Mouse (Mus musculus) frontal cortex, postnatal 36 days (tissue): Measurements from ENCODE around the gene Eloa.
"Not testable (repeated sequence)": the region's sequence is repeated elsewhere in the genome, so short reads cannot be mapped to it uniquely, and the experiment has no call there.

Source experiments
- DNase-seq, 2 experiments: peaks; one replicate each; pipeline ENCODE4 v3.0.0; 2022; ENCODE audit warnings: low spot score in 2 of 2

Gene Eloa

GRCm38 (mm10) chr4:136021549-136022047 is at the start of gene Eloa:
TSS of gene Eloa (minus strand) at chr4:136021763.
- DNase-seq = peak; percentile 97 to 99

DNA sequence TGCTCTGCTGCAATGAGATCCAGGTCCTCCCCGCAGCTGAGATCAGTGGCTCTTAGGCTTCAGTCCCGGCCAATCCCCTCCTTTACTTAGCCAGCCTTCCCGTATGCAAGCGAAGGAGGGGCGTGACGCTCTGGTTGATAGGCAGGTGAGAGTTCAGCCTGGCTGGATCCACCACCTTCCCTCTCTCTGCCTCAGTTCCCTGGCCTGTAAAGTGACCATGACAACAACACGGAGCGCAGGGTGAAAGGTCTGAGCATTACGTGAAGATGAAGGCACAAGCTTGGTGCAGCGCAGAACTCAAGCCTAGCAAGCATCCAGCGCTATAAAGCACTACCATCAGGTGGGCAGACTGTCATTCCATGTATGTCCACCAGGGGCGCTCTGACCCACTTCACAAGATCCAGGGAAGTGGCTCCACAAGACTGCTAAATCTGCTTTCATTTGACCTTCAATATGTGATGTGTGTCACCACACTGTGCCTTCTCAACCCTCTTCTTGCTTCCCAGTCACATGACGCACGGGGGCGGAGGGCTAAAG is 49.7 kb upstream of the Eloa start:
- DNase-seq = peak; percentile 64 to 79

DNA sequence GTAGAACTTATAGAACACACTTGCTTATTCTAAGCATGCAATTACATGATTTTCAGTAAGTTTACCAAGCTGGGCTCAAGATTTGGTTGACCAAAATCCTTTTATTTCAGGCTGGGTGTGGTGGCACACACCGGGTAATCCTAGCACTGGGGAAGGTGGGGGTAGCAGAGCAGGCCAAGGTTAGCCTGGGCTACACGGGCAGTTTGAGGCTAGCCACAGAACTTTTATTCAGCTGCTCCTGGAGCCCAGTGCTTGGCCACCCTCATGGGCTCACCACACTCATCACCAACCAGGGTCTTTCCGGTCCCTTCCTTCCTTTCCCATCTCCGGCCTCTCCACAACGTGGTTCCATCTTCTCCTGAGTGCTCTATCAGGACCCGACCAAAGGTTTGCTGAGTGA is 49.0 kb upstream of the Eloa start:
- no peak for DNase-seq

DNA sequence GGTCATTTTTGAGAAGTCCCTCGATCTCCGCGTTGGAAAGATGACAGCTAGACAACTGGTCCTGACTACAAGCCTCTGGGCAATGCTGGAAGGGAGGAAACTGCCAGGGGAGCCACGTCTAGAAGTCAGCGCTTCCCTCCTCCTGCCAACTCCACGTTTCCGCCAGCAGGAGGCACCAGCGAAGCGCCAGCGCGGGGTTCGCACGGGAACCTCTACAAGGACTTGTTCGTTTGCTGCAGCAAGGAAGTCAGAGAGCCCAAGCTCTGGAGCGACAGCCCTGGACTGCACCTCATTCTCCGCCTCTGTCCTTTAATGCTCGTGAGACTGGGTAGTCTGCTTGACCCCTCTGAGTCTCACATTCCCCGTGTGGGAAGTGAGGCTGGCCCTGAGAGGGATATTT is 48.4 kb upstream of the Eloa start:
- peak; percentile 70 to 73 for DNase-seq

GRCm38 (mm10) chr4:136069313-136069712 is 47.8 kb upstream of the Eloa start:
- no peak for DNase-seq

GRCm38 (mm10) chr4:136063143-136063542 is 41.6 kb upstream of the Eloa start:
- DNase-seq = no peak

GRCm38 (mm10) chr4:136059800-136060488 is 38.4 kb upstream of the Eloa start:
- not testable (repeated sequence) for DNase-seq

DNA sequence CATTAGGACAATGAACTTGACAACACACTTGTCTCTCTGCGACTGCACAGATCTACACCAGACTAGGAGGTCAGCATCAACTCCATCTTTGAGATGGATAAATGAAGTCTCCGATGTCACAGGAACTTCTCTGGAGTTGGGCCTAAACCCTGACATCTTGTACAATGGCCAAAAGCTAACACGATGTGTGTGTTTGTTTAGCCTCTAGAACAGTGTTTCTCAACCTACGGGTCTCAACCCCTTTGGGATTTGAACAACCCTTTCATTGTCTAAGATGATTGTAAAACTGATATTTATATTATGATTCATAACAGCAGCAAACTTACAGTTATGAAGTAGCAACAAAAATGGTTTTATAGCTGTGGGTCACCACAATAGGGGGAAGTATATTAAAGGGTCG is 36.4 kb upstream of the Eloa start:
- no peak for DNase-seq

- DNase-seq = no peak
These were observed 34.5 kb upstream of the Eloa start for GRCm38 (mm10) chr4:136056030-136056429.

DNA sequence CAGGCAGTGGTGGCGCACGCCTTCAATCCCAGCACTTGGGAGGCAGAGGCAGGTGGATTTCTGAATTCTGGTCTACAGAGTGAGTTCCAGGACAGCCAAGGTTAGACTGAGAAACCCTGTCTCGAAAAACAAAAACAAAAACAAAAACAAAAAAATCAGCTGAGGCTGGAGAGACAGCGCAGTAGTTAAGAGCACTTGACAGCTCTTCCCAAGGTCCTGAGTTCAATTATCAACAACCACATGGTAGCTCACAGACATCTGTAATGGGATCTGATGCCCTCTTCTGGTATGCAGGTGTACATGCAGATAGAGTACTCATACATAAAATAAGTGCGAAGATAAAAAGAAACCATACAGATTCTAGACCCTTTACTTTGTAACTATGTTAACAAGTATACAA is 32.3 kb upstream of the Eloa start:
- no peak for DNase-seq

GRCm38 (mm10) chr4:136053247-136053596 is 31.7 kb upstream of the Eloa start, which contains the start of gene Rpl11:
TSS of gene Rpl11 (minus strand) at chr4:136053428.
- DNase-seq = peak; percentile 92 to 94

- peak in 1 of 2 experiments; percentile 8 for DNase-seq
These were observed 31.1 kb upstream of the Eloa start for GRCm38 (mm10) chr4:136052534-136053246.

- no peak for DNase-seq
These were observed 30.5 kb upstream of the Eloa start for GRCm38 (mm10) chr4:136052060-136052459.

- DNase-seq = no peak
These were observed 28.7 kb upstream of the Eloa start for GRCm38 (mm10) chr4:136050226-136050625.

GRCm38 (mm10) chr4:136048291-136049032 is 26.9 kb upstream of the Eloa start:
- DNase-seq = no peak

DNA sequence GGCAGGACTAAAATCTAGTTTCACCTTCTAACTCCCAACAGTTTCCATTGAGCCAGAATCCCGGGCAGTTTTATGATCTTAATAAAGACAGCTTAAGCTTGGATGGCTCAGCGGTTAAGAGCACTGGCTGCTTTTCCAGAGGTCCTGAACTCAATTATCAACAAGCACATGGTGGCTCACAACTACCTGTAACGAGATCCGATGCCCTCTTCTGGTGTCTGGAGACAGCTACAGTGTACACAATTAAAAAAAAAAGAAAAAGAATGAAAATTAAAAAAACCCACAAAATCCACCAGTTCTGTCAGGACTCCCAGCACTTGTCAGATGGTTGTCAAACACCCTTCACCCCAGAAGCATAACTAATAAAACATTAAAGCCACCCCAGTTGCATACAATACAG is 26.1 kb upstream of the Eloa start:
- DNase-seq = no peak

DNA sequence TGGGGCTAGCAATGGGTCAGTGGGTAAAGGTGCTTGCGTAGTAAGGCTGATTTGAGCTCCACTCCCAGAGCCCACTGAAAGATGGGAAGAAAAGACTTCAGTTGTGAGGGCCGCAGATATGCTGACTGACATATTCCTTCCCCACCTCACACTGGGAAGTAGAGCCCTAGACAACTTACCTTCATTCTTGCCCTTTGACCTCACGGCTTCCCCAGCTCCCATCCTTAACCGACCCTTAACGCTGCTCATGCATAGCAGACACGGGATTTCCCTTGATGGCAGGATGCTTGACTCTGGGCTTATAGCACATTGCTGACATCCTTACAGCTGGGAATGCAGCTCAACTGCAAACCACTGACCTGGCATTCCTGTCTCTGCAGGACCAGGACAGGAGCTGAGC is 25.3 kb upstream of the Eloa start:
- DNase-seq = no peak

DNA sequence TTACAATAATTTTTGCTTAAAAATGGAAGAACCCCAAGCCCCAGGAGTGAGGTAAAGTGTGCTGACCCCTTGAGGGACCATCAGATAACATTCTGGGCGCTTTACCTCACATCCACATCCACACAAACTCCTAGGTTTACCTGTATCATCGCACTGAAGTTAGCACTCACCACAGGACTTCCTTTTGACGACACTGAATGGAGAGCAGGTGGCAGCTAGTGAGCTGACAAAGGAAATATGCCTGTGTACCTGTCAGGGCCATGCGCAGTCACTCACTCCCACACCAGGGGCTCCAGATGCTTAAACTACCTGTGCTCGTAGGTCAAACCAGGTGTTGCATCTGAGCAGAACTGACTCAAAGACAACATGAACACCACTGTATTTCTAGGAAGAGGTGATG is 23.5 kb upstream of the Eloa start:
- DNase-seq = no peak

- no peak for DNase-seq
These were observed 22.3 kb upstream of the Eloa start for GRCm38 (mm10) chr4:136043784-136044400.

DNA sequence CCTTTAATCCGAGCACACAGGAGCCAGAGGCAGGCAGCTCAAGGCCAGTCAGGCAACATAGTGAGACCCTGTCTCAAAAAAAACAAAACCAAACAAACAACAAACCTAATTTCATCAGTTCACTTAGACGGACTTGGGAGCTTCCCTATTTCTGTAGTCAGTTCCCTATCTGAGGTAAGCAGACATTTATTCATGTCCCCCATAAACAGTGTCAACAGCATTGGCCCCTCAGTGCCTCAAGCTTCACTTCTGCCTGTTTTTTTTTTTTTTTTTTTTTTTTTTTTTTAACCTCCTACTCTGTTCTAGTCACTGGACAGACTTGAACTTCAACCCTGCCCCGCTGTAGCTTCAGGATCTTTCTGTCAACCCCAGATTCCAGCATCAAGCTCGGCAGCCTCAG is 13.5 kb upstream of the Eloa start:
- no peak for DNase-seq

- DNase-seq = no peak
These were observed 11.7 kb upstream of the Eloa start for GRCm38 (mm10) chr4:136033231-136033630.
